Mouse (Mus musculus) embryo, embryonic 9.5 days (tissue): ENCODE data around the gene Kri1.
A peak's percentile ranks its signal among the peaks of the same experiment; 100 is the strongest.
"Not testable (repeated sequence)": the region's sequence is repeated elsewhere in the genome, so short reads cannot be mapped to it uniquely, and the experiment has no call there.

Experiments used
- DNase-seq: peaks from one replicate; pipeline ENCODE4 v3.0.0-alpha.2; 2017; ENCODE audit errors: extremely low spot score

Gene Kri1

GRCm38 (mm10) chr9:21274336-21274735 is 13.4 kb downstream of the Kri1 start:
- no peak for DNase-seq

GRCm38 (mm10) chr9:21273520-21274228 is 14.1 kb downstream of the Kri1 start:
- no peak for DNase-seq

- no peak for DNase-seq
Measured at GRCm38 (mm10) chr9:21273094-21273493, 14.7 kb downstream of the Kri1 start.

- no peak for DNase-seq
Measured at GRCm38 (mm10) chr9:21272391-21272790, 15.4 kb downstream of the Kri1 start.

GRCm38 (mm10) chr9:21269590-21269989 is 18.2 kb downstream of the Kri1 start:
- not testable (repeated sequence) for DNase-seq

GRCm38 (mm10) chr9:21268305-21268704 is 19.5 kb downstream of the Kri1 start:
- no peak for DNase-seq

- no peak for DNase-seq
Measured at GRCm38 (mm10) chr9:21266889-21267288, 20.9 kb downstream of the Kri1 start.

DNA sequence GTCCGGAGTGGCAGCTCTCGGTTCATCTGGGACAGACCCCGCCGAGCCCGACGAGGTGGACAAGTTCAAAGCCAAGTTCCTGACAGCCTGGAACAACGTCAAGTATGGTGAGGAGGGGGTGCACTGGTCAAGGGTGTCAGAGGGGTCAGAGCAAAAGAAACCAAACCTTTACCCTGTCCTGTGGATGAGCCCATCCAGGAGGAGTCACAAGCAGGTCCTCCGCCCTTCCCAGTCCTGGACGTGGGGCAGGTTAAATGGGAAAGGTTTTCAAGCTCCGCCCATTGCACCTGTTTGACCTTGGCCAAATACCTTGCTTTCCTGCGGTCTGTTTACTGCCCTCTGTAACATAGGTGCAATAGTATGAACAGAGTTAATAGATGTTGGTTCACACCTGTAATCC is 22.2 kb downstream of the Kri1 start:
- DNase-seq, result no peak

DNA sequence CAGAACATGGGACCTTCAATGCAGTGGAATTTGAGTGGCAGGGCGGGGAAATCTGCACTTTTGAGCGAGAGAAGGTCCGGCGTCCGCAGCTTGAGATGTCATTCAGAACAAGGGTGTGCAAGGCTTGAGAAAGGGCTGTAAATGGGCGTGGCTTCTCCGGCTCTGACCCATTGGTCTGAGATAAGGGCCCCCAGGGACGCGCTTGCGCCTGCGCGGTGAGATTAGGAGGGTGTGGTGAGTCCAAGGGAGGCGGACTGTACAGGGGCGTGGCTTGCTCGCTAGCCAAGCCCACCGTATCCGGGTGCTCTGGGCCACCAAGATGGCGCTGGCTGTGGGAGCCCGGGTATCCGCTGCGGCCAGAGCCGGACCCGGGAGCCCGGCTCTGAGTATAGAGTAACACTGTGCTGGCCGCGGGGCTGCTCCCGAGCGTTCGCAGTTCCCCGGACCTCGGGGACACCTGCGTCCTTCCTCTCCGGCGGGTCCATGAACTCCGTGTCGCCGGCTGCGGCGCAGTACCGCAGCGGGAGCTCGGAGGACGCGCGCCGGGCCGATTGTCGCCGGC is 22.7 kb downstream of the Kri1 start, which contains the start of gene Atg4d:
TSS of gene Atg4d (plus strand) at position 294 of the 562 bp plus-strand sequence.
- peak; percentile 99 for DNase-seq

DNA sequence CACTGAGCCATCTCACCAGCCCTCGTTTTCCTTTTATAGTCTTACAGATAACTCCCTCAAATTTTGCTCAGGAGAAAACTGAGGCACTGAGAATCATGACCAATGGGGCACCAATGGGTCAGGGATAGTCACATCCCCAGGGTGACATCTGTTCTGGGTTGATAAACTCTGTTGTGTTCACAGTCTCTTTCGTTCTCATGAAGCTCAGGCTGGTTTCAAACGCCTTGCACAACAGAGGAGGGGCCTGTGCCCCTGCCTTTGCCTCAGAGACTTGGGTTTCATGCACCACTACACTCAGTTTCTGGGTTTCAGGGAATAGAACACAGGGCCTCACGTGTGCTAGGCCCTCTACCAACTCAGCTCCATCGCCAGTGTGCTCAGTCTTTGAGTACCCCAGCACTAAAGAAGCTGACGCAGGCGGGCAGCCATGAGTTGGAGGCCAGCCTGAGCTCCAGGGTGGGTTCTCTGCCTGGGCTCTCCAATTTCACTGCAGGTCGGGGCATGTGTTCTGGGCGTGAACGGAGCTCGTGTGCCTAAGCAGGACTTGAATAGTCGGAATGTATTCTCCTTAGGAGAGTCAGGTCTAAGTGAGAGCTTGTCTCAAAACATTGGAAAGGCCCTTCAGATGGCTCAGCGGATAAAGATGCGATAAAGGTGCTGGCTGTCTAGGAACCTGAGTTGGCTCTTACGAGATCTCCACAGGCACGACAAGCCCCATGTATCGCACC is 23.3 kb downstream of the Kri1 start:
- DNase-seq, result no peak

DNA sequence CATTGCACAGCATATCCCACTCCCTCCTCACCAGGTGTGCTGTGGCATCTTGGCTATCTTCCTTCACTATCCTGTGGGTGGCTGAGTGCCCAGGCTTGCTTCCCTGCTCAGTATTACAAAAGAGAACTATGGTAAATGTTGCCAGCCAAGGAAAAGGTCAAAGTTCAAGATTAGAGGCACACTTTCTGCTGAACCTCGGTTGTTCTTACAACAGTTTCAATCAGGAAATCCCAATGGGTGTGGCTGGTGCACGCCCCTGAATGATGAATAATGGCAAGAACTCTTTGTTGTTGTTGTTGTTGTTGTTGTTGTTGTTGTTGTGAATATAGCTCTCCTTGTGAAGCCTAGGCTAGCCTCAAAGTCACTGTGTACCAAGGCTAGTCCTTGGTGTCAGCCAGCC is 25.9 kb downstream of the Kri1 start:
- DNase-seq, result no peak

GRCm38 (mm10) chr9:21260491-21261040 is 27.2 kb downstream of the Kri1 start:
- no peak for DNase-seq

GRCm38 (mm10) chr9:21256349-21256748 is 31.4 kb downstream of the Kri1 start:
- not testable (repeated sequence) for DNase-seq

- DNase-seq, result no peak
Measured at GRCm38 (mm10) chr9:21254690-21255089, 33.1 kb downstream of the Kri1 start.

- DNase-seq, result no peak
Measured at GRCm38 (mm10) chr9:21251116-21251735, 36.5 kb downstream of the Kri1 start.

DNA sequence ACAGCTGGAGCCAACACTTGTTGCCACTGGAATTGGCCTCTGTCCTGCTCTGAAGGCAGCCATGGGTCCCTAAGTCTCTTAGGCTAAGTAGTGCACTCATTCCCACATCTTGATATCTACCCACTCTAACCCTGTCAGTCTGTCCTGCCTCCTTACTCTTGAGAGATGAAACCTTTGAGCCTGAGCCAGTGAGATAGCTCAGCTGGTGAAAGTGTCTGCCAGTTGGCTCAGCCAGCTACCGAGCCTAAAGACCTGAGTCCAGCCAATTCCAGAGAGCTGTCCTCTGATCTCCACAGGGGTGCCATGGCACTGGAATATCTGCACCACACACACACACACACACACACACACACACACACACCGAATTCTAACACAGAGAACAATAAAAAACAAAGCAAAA is 37.3 kb downstream of the Kri1 start:
- DNase-seq, result no peak

DNA sequence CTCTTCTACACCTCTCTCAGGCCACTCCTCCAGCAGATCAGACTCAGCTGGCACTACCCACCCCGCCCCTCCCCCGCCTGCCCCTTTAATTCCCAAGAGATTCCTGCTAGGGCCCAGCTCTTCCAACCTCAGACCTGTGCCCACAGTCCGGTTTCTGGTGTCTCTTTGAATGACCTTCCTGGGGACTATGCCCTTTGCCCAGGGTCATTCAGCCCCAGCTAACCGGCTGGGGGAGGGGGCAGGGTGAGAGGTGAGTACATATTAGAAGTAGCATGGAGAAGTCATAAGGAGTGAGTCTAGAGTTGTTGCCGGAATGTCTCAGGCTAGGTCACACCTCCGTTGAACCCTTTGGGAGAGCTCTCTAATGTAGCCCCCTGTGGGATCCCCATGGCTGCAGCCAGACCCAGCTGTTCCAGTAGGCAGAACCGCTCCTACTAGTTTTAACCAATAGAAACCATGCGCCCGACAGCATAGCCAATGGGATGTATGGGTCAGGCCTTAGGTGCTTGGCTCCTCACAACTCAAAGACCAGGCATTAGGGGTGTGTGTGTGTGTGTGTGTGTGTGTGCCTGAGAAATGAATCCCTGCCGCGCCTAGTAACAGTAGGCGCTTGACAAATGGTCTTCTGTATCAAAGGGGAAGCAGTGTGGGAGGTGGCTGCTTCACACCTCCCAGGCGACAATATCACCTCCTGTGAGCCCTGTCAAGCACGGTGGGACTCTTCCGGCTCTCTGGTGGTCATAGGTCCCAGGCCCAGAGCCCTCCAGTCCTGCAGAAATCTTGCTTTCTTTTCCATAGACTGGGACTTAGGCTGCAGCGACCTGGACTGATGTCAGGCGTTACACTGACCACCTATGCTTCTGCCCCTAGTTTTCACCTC is 37.9 kb downstream of the Kri1 start:
- DNase-seq, result no peak

GRCm38 (mm10) chr9:21248326-21248725 is 39.4 kb downstream of the Kri1 start, which contains the start of gene S1pr5:
S1pr5 (minus strand) TSS chr9:21248443.
- no peak for DNase-seq

GRCm38 (mm10) chr9:21246342-21246741 is 41.4 kb downstream of the Kri1 start:
- no peak for DNase-seq

DNA sequence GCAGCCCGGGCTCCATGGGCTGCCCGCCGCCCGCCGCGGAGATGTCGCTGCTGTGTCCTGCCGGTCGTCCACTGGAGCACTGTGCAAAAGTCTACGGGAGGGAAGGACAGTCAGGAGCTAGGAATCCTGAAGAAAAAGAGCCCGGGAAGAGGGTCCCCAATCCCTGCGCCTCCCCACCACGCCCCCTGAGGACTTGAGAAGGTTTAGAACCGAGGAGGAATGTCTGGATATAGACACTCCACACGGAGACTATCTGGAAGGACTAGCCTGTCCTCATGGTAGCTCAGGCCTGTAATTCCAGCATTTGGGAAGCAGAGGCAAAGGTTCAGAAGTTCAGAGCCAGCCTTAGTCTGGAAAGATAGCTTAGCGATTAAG is 42.7 kb downstream of the Kri1 start:
- no peak for DNase-seq
